Mouse (Mus musculus) kidney, postnatal 25 days (tissue): ENCODE measurements at regions not wholly inside any gene's neighbourhood (a gene's known extent, or its start where the extent isn't known, plus 50 kb on each side); places are given as distances from the start of the nearest gene placed in this dataset.

ENCODE experiments used
- DNase-seq, 2 experiments: peaks; one replicate each; pipeline ENCODE4 v3.0.0; 2021; ENCODE audit warnings: mixed read lengths in 2 of 2

DNA sequence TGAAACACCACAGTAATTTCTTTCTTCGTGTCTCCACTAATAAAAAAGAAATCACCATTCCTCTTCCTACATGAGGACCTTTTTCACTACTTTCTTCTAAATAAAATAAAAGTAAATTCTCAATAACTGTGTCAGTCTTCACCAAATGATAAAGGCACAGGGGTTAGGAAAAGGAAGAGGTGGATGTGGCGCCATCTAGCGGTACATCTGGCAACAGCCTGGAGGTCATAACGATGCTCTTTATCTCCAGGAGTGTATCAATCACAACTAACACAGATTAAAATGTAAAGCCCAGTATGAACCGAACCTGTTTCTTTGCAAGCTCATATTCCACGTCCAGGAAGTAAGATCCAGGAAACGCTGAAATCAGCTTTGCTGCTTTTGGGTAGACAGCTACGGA lies 793.0 kb downstream of the Gm7489 start:
- DNase-seq = peak; percentile 22 to 36
